Mouse (Mus musculus) stomach, embryonic 14.5 days (tissue): Measurements from ENCODE around the gene Gsdme. TPM values are rescaled to one million over a fixed set of nuclear protein-coding genes. Genes with fewer than 3 reads are reported as not detected.
A peak's percentile ranks its signal among the peaks of the same experiment; 100 is the strongest.

Experiments used
- ATAC-seq: fragments of 200-750 bp; cut with Nextera tagmentation; 2 replicates; pipeline ENCODE4 v1.8.0; 2017; ENCODE audit warnings: low read depth, moderate TSS enrichment; ENCODE audit not compliant: insufficient number of reproducible peaks, insufficient read depth, low FRiP score
- H3K27ac ChIP-seq: fragments of 300-500 bp; sonication (generic); 2 replicates; pipeline ENCODE4 v1.5.1; 2014; ENCODE audit warnings: mild to moderate bottlenecking, low read length, moderate library complexity, mixed read lengths
- H3K27me3 ChIP-seq: fragments of 300-500 bp; sonication (generic); 2 replicates; pipeline ENCODE4 v1.6.1; 2014; ENCODE audit warnings: low read length, control low read depth, mixed read lengths; ENCODE audit not compliant: control insufficient read depth, insufficient read depth
- H3K36me3 ChIP-seq: fragments of 300-500 bp; sonication (generic); 2 replicates; pipeline ENCODE4 v1.6.1; 2014; ENCODE audit warnings: mild to moderate bottlenecking, control low read depth, low read length, moderate library complexity, mixed read lengths; ENCODE audit not compliant: control insufficient read depth, insufficient read depth
- H3K4me1 ChIP-seq: fragments of 300-500 bp; sonication (generic); 2 replicates; pipeline ENCODE4 v1.6.1; 2014; ENCODE audit warnings: low read length, control low read depth, mixed read lengths; ENCODE audit not compliant: control insufficient read depth, insufficient read depth
- H3K4me2 ChIP-seq: fragments of 300-500 bp; sonication (generic); replicated peaks from 2 replicates; pipeline ENCODE4 v1.6.1; 2014; ENCODE audit warnings: low read depth, low read length, control low read depth
- H3K4me3 ChIP-seq: fragments of 300-500 bp; sonication (generic); 2 replicates; pipeline ENCODE4 v1.5.1; 2014; ENCODE audit warnings: low read depth, low read length, control low read depth
- H3K9ac ChIP-seq: fragments of 300-500 bp; sonication (generic); replicated peaks from 2 replicates; pipeline ENCODE4 v1.6.1; 2014; ENCODE audit warnings: low read depth, mild to moderate bottlenecking, control low read depth, low read length, moderate library complexity, mixed read lengths
- H3K9me3 ChIP-seq: fragments of 300-500 bp; sonication (generic); 2 replicates; pipeline ENCODE4 v1.6.1; 2016; ENCODE audit warnings: low read depth, low read length, control low read depth; ENCODE audit not compliant: control insufficient read depth
- WGBS: fragments of 180-500 bp; shearing (Covaris S2); extraction: QIAGEN DNeasy Blood & Tissue Kit; methylation state at CpG from one replicate; pipeline ENCODE4 v1.1.7; 2014; 5-methylcytosine and 5-hydroxymethylcytosine counted together
- polyA plus RNA-seq: library from polyadenylated mRNA; unstranded; fragments of >200 nt; fragmentation: Nextera tagmentation; extraction: Ambion mirVana; gene quantifications from 2 replicates; pipeline ENCODE4 v1.2.1, GENCODE M21; 2014

The Gsdme gene
- polyA plus RNA-seq, 1 experiment from 2014 or later, result 38.6 TPM

DNA sequence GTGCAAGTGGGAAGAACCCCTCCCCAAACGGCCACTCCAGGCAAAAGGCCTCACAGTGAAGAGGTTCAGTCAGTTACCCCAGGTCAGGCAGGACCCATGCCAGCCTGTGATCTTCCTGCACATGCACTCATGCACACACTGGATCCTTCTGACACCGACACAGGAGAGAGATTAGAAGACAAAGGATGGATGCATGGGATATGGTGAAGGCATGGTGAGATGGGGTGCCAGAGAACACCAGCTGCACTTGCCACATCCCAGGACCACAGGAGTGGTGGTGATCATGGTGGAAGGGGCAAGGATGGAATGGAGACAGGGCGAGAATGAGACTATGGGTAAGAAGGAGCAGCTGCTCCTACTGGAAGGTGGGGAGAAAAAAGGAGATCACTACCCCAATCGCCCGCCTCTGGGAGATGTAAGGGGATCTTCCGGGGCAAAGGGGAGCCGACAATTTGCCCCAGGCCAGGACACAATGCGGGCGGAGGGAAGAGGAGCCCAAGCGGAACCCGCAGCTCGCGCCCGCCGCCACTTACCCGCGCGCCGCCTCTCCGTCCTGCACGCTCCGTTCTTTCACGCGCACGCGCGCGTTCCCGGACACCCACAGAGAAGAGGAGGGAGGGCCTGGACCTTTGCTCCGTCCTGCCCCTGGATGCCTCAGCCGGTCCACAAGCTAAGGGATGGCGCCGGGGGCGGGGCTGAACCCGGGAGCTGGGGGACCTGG, 2.3 kb downstream of the Gsdme start:
- Histone ChIP-seq H3K4me3 (peak overlapping the region; percentile 47), H3K27me3 (no peaks in the 10 kb centered on the region), H3K9me3 (no peaks in the 10 kb centered on the region), H3K4me2 (peak overlapping the region; percentile 72), H3K4me1 (peaks cover 4% of the 10 kb centered on the region; the same call in 1 of the 2 replicates), H3K9ac (peak overlapping the region; percentile 28), H3K36me3 (no peaks in the 10 kb centered on the region), H3K27ac (no peak overlapping the region)
- peak; percentile 85 for ATAC-seq
- 1% methylated on average over 35 of the region's 35 CpGs for WGBS

DNA sequence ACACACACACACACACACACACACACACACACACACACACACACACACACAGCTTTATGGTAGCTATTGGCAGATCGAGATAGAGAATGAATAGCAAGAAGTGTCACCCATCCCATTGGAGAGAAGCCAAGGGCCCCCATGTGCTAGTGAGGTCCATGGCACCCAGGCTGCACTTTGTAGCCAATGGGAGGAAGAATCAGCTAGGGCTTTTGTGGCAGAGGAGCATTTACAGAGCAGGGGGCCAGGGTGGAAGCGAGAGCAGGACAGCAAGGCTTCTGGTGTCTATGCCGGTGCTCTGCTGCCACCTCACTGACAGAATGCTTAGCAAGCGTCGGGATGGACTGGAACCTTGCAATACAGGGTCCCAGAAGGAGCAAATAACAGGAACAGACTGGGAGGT, 8.3 kb downstream of the Gsdme start:
- no peaks in the 10 kb centered on the region for H3K4me1 ChIP-seq
- H3K36me3 ChIP-seq, result no peaks in the 10 kb centered on the region
- H3K27me3 ChIP-seq, result no peaks in the 10 kb centered on the region
- 77% methylated on average over 5 of the region's 5 CpGs for WGBS
- no peaks in the 10 kb centered on the region for H3K9me3 ChIP-seq
- H3K4me3 ChIP-seq, result no peak overlapping the region
- H3K9ac ChIP-seq, result no peak overlapping the region
- H3K4me2 ChIP-seq, result no peak overlapping the region
- H3K27ac ChIP-seq, result no peak overlapping the region
- ATAC-seq, result no peak

DNA sequence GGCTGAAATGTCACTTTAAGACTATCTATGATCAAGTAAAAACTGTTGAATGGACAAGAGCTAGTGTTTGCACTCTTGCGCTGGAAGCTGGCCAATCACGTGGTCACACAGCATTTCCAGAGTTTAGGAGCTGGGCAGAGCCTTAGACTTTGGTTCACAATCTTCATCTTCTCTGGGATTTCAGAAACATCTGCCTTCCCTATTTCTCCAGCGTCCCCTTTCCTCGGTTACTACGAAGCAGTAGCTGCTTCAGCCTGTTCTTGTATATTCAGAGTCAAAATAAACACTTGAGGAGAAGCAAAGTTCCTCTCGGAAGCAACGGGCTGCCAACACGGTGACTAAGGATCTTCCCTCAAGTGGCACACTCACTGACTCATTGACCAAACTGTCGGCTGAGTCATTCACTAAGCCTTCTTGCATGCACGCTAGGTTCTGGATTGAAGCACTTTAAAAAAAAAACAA, 8.9 kb downstream of the Gsdme start:
- WGBS, result 26% methylated on average over 10 of the region's 10 CpGs
- H3K27me3 ChIP-seq, result no peaks in the 10 kb centered on the region
- H3K27ac ChIP-seq, result no peak overlapping the region
- no peak overlapping the region for H3K9ac ChIP-seq
- no peak overlapping the region for H3K4me2 ChIP-seq
- no peaks in the 10 kb centered on the region for H3K9me3 ChIP-seq
- ATAC-seq, result no peak
- no peak overlapping the region for H3K4me3 ChIP-seq
- H3K4me1 ChIP-seq, result no peaks in the 10 kb centered on the region
- no peaks in the 10 kb centered on the region for H3K36me3 ChIP-seq

DNA sequence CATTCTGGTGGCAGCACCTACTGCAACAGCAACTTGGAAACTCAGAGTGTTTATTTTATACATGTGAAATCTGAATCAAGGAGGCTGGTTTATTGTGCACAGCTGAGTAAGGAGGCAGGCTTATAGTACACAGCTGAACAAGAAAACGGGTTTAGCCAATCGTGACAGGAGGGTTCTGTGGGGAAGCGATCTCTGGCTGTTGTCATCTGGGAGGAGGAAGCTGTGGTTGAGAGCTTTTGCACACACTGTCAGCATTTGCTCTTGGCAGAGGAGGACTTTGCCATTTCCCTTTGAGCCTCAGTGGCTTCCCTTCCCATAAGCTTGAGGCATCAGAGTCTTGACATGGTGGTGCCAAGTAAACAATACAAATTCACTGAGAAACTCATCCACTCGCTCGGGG, 11.0 kb downstream of the Gsdme start:
- no peaks in the 10 kb centered on the region for H3K9me3 ChIP-seq
- 67% methylated on average over 5 of the region's 5 CpGs for WGBS
- no peak overlapping the region for H3K27ac ChIP-seq
- no peak overlapping the region for H3K4me3 ChIP-seq
- H3K4me2 ChIP-seq, result no peak overlapping the region
- H3K4me1 ChIP-seq, result no peaks in the 10 kb centered on the region
- no peaks in the 10 kb centered on the region for H3K27me3 ChIP-seq
- H3K36me3 ChIP-seq, result no peaks in the 10 kb centered on the region
- ATAC-seq, result no peak
- H3K9ac ChIP-seq, result no peak overlapping the region

GRCm38 (mm10) chr6:50247791-50248190, 15.9 kb downstream of the Gsdme start:
- no peaks in the 10 kb centered on the region for H3K4me1 ChIP-seq
- no peaks in the 10 kb centered on the region for H3K27me3 ChIP-seq
- no peaks in the 10 kb centered on the region for H3K36me3 ChIP-seq
- no peak for ATAC-seq
- 84% methylated on average over 4 of the region's 4 CpGs for WGBS
- H3K4me3 ChIP-seq, result no peak overlapping the region
- no peak overlapping the region for H3K9ac ChIP-seq
- H3K4me2 ChIP-seq, result no peak overlapping the region
- no peak overlapping the region for H3K27ac ChIP-seq
- no peaks in the 10 kb centered on the region for H3K9me3 ChIP-seq

GRCm38 (mm10) chr6:50247356-50247755, 16.3 kb downstream of the Gsdme start:
- Histone ChIP-seq H3K36me3 (no peaks in the 10 kb centered on the region), H3K4me2 (no peak overlapping the region), H3K4me1 (no peaks in the 10 kb centered on the region), H3K9me3 (no peaks in the 10 kb centered on the region), H3K4me3 (no peak overlapping the region), H3K9ac (no peak overlapping the region), H3K27me3 (no peaks in the 10 kb centered on the region), H3K27ac (no peak overlapping the region)
- no peak for ATAC-seq
- WGBS, result 78% methylated on average over 2 of the region's 2 CpGs

GRCm38 (mm10) chr6:50244967-50245366, 18.7 kb downstream of the Gsdme start:
- WGBS, result 69% methylated on average over 4 of the region's 4 CpGs
- no peak overlapping the region for H3K9ac ChIP-seq
- no peaks in the 10 kb centered on the region for H3K36me3 ChIP-seq
- no peaks in the 10 kb centered on the region for H3K4me1 ChIP-seq
- H3K27ac ChIP-seq, result no peak overlapping the region
- H3K4me2 ChIP-seq, result no peak overlapping the region
- no peak for ATAC-seq
- no peak overlapping the region for H3K4me3 ChIP-seq
- no peaks in the 10 kb centered on the region for H3K9me3 ChIP-seq
- H3K27me3 ChIP-seq, result no peaks in the 10 kb centered on the region

DNA sequence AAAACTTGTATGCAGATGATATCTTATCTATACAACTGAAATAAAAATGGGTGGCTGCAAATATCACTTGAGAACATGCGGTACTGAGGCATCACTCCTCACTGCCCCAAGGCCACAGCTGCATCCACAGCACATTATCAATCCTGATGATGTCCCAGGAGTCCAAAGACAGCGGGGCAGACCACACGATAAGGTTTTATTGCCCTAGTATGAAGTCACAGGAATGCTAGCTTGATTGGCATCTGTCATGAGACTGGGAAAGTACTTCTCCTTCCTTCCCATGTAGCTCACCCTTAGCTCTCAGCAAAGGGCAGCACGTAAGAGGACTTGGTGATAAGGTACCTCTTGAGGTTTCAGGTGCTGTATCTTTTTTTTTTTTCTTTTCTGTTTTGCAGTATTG, 19.5 kb downstream of the Gsdme start:
- no peaks in the 10 kb centered on the region for H3K27me3 ChIP-seq
- WGBS, result 74% methylated on average over 4 of the region's 4 CpGs

GRCm38 (mm10) chr6:50240437-50240836, 23.2 kb downstream of the Gsdme start:
- Histone ChIP-seq H3K27me3 (no peaks in the 10 kb centered on the region), H3K4me2 (no peak overlapping the region), H3K27ac (no peak overlapping the region), H3K4me3 (no peak overlapping the region), H3K9me3 (no peaks in the 10 kb centered on the region), H3K4me1 (no peaks in the 10 kb centered on the region), H3K9ac (no peak overlapping the region), H3K36me3 (no peaks in the 10 kb centered on the region)
- 62% methylated on average over 5 of the region's 5 CpGs for WGBS
- no peak for ATAC-seq

More for the DNA sequence above, 19.5 kb downstream of the Gsdme start:
- Histone ChIP-seq H3K4me1 (no peaks in the 10 kb centered on the region), H3K4me3 (no peak overlapping the region), H3K36me3 (no peaks in the 10 kb centered on the region), H3K9ac (no peak overlapping the region), H3K27ac (no peak overlapping the region), H3K4me2 (no peak overlapping the region), H3K9me3 (no peaks in the 10 kb centered on the region)
- no peak for ATAC-seq
